Mouse (Mus musculus) MEL (cell line): ENCODE results near the gene Tnfrsf1b. TPM values are rescaled to one million over a fixed set of nuclear protein-coding genes. Genes with fewer than 3 reads are reported as not detected.

Source experiments
- DNase-seq: peaks from one replicate; pipeline ENCODE4 v3.0.0; 2011; ENCODE audit warnings: low read depth, low spot score
- H3K27ac ChIP-seq: 2 replicates; pipeline ENCODE4 v1.5.1; 2012; ENCODE audit warnings: low read depth, mild to moderate bottlenecking, control low read depth, low read length, moderate library complexity; ENCODE audit not compliant: control insufficient read depth
- H3K27me3 ChIP-seq, 2 experiments: fragments of 150-350 bp in 1 of 2; sonication (generic) in 1 of 2; 2 replicates each; pipeline ENCODE4 v1.6.1; 2012; ENCODE audit warnings: low read length in 2 of 2, mild to moderate bottlenecking in 2 of 2, improper control_type of control experiment in 1 of 2, moderate library complexity in 1 of 2; ENCODE audit not compliant: insufficient read depth in 2 of 2, control insufficient read depth in 1 of 2
- H3K36me3 ChIP-seq, 2 experiments: 2 replicates each; pipeline ENCODE4 v1.6.1; 2012 to 2014; ENCODE audit warnings: low read length in 2 of 2, improper control_type of control experiment in 1 of 2, inconsistent platforms in 1 of 2, mild to moderate bottlenecking in 1 of 2; ENCODE audit not compliant: insufficient read depth in 2 of 2, control insufficient read depth in 1 of 2
- H3K4me1 ChIP-seq, 2 experiments: fragments of 150-350 bp in 1 of 2; sonication (generic) in 1 of 2; 2 replicates each; pipeline ENCODE4 v1.6.1; 2012; ENCODE audit warnings: low read length in 2 of 2, improper control_type of control experiment in 1 of 2, mild to moderate bottlenecking in 1 of 2; ENCODE audit not compliant: insufficient read depth in 2 of 2, control insufficient read depth in 1 of 2
- H3K4me3 ChIP-seq, 2 experiments: fragments of 150-350 bp in 1 of 2; sonication (generic) in 1 of 2; 2 replicates each; pipeline ENCODE4 v1.5.1; 2012; ENCODE audit warnings: low read depth in 2 of 2, low read length in 2 of 2, mild to moderate bottlenecking in 2 of 2, moderate library complexity in 2 of 2, control low read depth in 1 of 2, improper control_type of control experiment in 1 of 2; ENCODE audit not compliant: control insufficient read depth in 1 of 2, insufficient read depth in 1 of 2
- H3K79me2 ChIP-seq: 2 replicates; pipeline ENCODE4 v1.6.1; 2012; ENCODE audit warnings: mild to moderate bottlenecking, low read length, moderate library complexity; ENCODE audit not compliant: control insufficient read depth, poor library complexity, insufficient read depth
- H3K9ac ChIP-seq: 2 replicates; pipeline ENCODE4 v1.6.1; 2012; ENCODE audit warnings: low read depth, mild to moderate bottlenecking, control low read depth, low read length, moderate library complexity; ENCODE audit not compliant: control insufficient read depth, poor library complexity, severe bottlenecking
- H3K9me3 ChIP-seq: fragments of 150-350 bp; sonication (generic); replicated peaks from 2 replicates; pipeline ENCODE4 v1.6.1; 2012; ENCODE audit warnings: mild to moderate bottlenecking, low read length, improper control_type of control experiment, moderate library complexity; ENCODE audit not compliant: insufficient read depth
- CHD1 ChIP-seq: IDR thresholded peaks from 2 replicates; pipeline ENCODE4 v1.6.1; 2012; ENCODE audit warnings: low read depth, mild to moderate bottlenecking, inconsistent platforms, low read length, improper control_type of control experiment
- CHD2 ChIP-seq: IDR thresholded peaks from 2 replicates; pipeline ENCODE4 v1.6.1; 2011; ENCODE audit warnings: low read length, improper control_type of control experiment
- CTCF ChIP-seq, 3 experiments: IDR thresholded peaks in 2 of 3; conservative IDR thresholded peaks in 1 of 3; 2 replicates each; pipeline ENCODE4 v1.5.1; 2011 to 2012; ENCODE audit warnings: low read length in 3 of 3, low read depth in 2 of 3, mild to moderate bottlenecking in 2 of 3, improper control_type of control experiment in 1 of 3, inconsistent platforms in 1 of 3, mixed read lengths in 1 of 3, moderate library complexity in 1 of 3; ENCODE audit not compliant: control insufficient read depth in 1 of 3, insufficient read depth in 1 of 3, poor library complexity in 1 of 3, severe bottlenecking in 1 of 3
- GABPA ChIP-seq: IDR thresholded peaks from 2 replicates; pipeline ENCODE4 v1.6.1; 2012; ENCODE audit warnings: low read depth, mild to moderate bottlenecking, inconsistent platforms, low read length, improper control_type of control experiment, moderate library complexity
- GATA1 ChIP-seq: IDR thresholded peaks from 2 replicates; pipeline ENCODE4 v1.6.1; 2011; ENCODE audit warnings: low read depth, low read length, improper control_type of control experiment
- HCFC1 ChIP-seq: IDR thresholded peaks from 2 replicates; pipeline ENCODE4 v1.6.1; 2012; ENCODE audit warnings: low read depth, mild to moderate bottlenecking, inconsistent platforms, low read length, improper control_type of control experiment, moderate library complexity
- MAFK ChIP-seq: IDR thresholded peaks from 2 replicates; pipeline ENCODE4 v1.6.1; 2011; ENCODE audit warnings: low read depth, mild to moderate bottlenecking, low read length, improper control_type of control experiment, borderline replicate concordance
- MAX ChIP-seq: IDR thresholded peaks from 2 replicates; pipeline ENCODE4 v1.6.1; 2011; ENCODE audit warnings: low read length, improper control_type of control experiment
- MAZ ChIP-seq: IDR thresholded peaks from 2 replicates; pipeline ENCODE4 v1.6.1; 2012; ENCODE audit warnings: low read depth, mild to moderate bottlenecking, inconsistent platforms, low read length, improper control_type of control experiment
- MXI1 ChIP-seq: IDR thresholded peaks from 2 replicates; pipeline ENCODE4 v1.6.1; 2011; ENCODE audit warnings: mild to moderate bottlenecking, low read depth, low read length, improper control_type of control experiment
- MYB ChIP-seq: IDR thresholded peaks from 2 replicates; pipeline ENCODE4 v1.6.1; 2011; ENCODE audit warnings: mild to moderate bottlenecking, low read depth, low read length, improper control_type of control experiment
- NELFE ChIP-seq: IDR thresholded peaks from 2 replicates; pipeline ENCODE4 v1.6.1; 2011; ENCODE audit warnings: low read depth, low read length, improper control_type of control experiment
- NRF1 ChIP-seq: IDR thresholded peaks from 2 replicates; pipeline ENCODE4 v1.6.1; 2014; ENCODE audit warnings: low read depth, mild to moderate bottlenecking, inconsistent platforms, low read length, improper control_type of control experiment, moderate library complexity; ENCODE audit not compliant: poor library complexity, insufficient read depth, severe bottlenecking
- POLR2A ChIP-seq, 2 experiments: IDR thresholded peaks; 2 replicates each; pipeline ENCODE4 v1.6.1; 2011 to 2012; ENCODE audit warnings: low read length in 2 of 2, mild to moderate bottlenecking in 2 of 2, control low read depth in 1 of 2, improper control_type of control experiment in 1 of 2, low read depth in 1 of 2, moderate library complexity in 1 of 2; ENCODE audit not compliant: control insufficient read depth in 1 of 2, insufficient read depth in 1 of 2, poor library complexity in 1 of 2
- POLR2AphosphoS2 ChIP-seq: IDR thresholded peaks from 2 replicates; pipeline ENCODE4 v1.6.1; 2011; ENCODE audit warnings: low read length, improper control_type of control experiment
- RAD21 ChIP-seq: IDR thresholded peaks from 2 replicates; pipeline ENCODE4 v1.6.1; 2011; ENCODE audit warnings: mild to moderate bottlenecking, low read depth, low read length, improper control_type of control experiment
- RCOR1 ChIP-seq: IDR thresholded peaks from 2 replicates; pipeline ENCODE4 v1.6.1; 2012; ENCODE audit warnings: low read depth, mild to moderate bottlenecking, inconsistent platforms, low read length, improper control_type of control experiment
- SIN3A ChIP-seq: IDR thresholded peaks from 2 replicates; pipeline ENCODE4 v1.6.1; 2012; ENCODE audit warnings: low read length, improper control_type of control experiment, inconsistent platforms
- SMC3 ChIP-seq: IDR thresholded peaks from 2 replicates; pipeline ENCODE4 v1.6.1; 2011; ENCODE audit warnings: low read depth, low read length, improper control_type of control experiment
- TBP ChIP-seq: IDR thresholded peaks from 2 replicates; pipeline ENCODE4 v1.8.0; 2011; ENCODE audit warnings: low read depth, low read length, improper control_type of control experiment
- ZNF384 ChIP-seq: IDR thresholded peaks from 2 replicates; pipeline ENCODE4 v1.6.1; 2012; ENCODE audit warnings: low read depth, mild to moderate bottlenecking, inconsistent platforms, low read length, improper control_type of control experiment
- polyA plus RNA-seq, 2 experiments: library from polyadenylated mRNA; stranded (reverse) in 1 of 2; unstranded in 1 of 2; fragments of >175 nt in 1 of 2; fragments of >200 nt in 1 of 2; gene quantifications; 2 replicates each; pipeline versions ENCODE4 v1.2.1 to v1.2.4; 2012; ENCODE audit warnings: low replicate concordance in 2 of 2, low read depth in 1 of 2; ENCODE audit not compliant: insufficient read length in 2 of 2, insufficient read depth in 1 of 2, missing spikeins in 1 of 2
- total RNA-seq: library from RNA; depleted of rRNA; stranded (reverse); fragments of 300-350 nt; gene quantifications from 2 replicates; pipeline ENCODE4 v1.2.3, GENCODE M21; 2012

Tnfrsf1b gene
- total and polyA plus RNA-seq, 3 experiments: 0.58 to 1.2 TPM; not detected in 1

- H3K27me3 ChIP-seq: no peaks in the 10 kb centered on the region; a peak in 1 of 4 replicates
- no peak overlapping the region for H3K4me3 ChIP-seq
- no peak overlapping the region for H3K9ac ChIP-seq
- no peaks in the 10 kb centered on the region for H3K79me2 ChIP-seq
- no peaks in the 10 kb centered on the region for H3K4me1 ChIP-seq
- TF ChIP-seq CHD1: no peak
- no peak for TF ChIP-seq POLR2A (IDR thresholded peaks at IDR 0.05; ENCODE audit: control insufficient read depth in 1 of 2, insufficient read depth in 1 of 2, low read depth in 1 of 2, low read length in 2 of 2, poor library complexity in 1 of 2)
- TF ChIP-seq RAD21: no peak
- TF ChIP-seq CHD2: no peak
- no peak for TF ChIP-seq HCFC1
- TF ChIP-seq ZNF384: no peak
- no peak for TF ChIP-seq MAZ
- TF ChIP-seq MYB: no peak
- TF ChIP-seq MAFK: no peak
- TF ChIP-seq NRF1: no peak
- TF ChIP-seq GABPA: no peak
- TF ChIP-seq POLR2AphosphoS2: no peak
- no peak for TF ChIP-seq SIN3A
- TF ChIP-seq MXI1: no peak
- no peak for TF ChIP-seq MAX
- TF ChIP-seq TBP: no peak
- TF ChIP-seq RCOR1: no peak
- TF ChIP-seq SMC3: no peak
- H3K36me3 ChIP-seq: no peaks in the 10 kb centered on the region
- H3K27ac ChIP-seq: no peak overlapping the region
- H3K9me3 ChIP-seq: no peaks in the 10 kb centered on the region
- no peak for DNase-seq
These were observed 18.1 kb upstream of the Tnfrsf1b start for GRCm38 (mm10) chr4:145264761-145265160.

- no peaks in the 10 kb centered on the region for H3K4me1 ChIP-seq
- TF ChIP-seq RAD21: no peak
- no peak for TF ChIP-seq MAFK
These were observed 16.9 kb upstream of the Tnfrsf1b start for GRCm38 (mm10) chr4:145263583-145263982.

GRCm38 (mm10) chr4:145260802-145261201 is 14.1 kb upstream of the Tnfrsf1b start:
- no peak for TF ChIP-seq CTCF (IDR thresholded peaks at IDR 0.05 in 2 of 3, conservative IDR thresholded peaks at IDR 0.05 in 1 of 3; ENCODE audit: control insufficient read depth in 1 of 3, insufficient read depth in 1 of 3, low read depth in 2 of 3, low read length in 3 of 3, poor library complexity in 1 of 3, severe bottlenecking in 1 of 3)
- TF ChIP-seq GABPA: no peak
- no peak for TF ChIP-seq NELFE
- TF ChIP-seq HCFC1: no peak
- TF ChIP-seq GATA1: no peak
- TF ChIP-seq, all 39 proteins: peak for 0
- no peaks in the 10 kb centered on the region; a peak in 1 of 4 replicates for H3K27me3 ChIP-seq

More at GRCm38 (mm10) chr4:145263583-145263982, 16.9 kb upstream of the Tnfrsf1b start:
- Histone ChIP-seq H3K27ac (no peak overlapping the region), H3K27me3 (no peaks in the 10 kb centered on the region; a peak in 1 of 4 replicates), H3K9ac (no peak overlapping the region), H3K9me3 (no peaks in the 10 kb centered on the region), H3K4me3 (no peak overlapping the region), H3K79me2 (no peaks in the 10 kb centered on the region), H3K36me3 (no peaks in the 10 kb centered on the region)
- no peak for DNase-seq

More at GRCm38 (mm10) chr4:145260802-145261201, 14.1 kb upstream of the Tnfrsf1b start:
- no peak overlapping the region for H3K9ac ChIP-seq
- H3K9me3 ChIP-seq: no peaks in the 10 kb centered on the region
- DNase-seq: no peak
- H3K79me2 ChIP-seq: no peaks in the 10 kb centered on the region
- H3K4me3 ChIP-seq: no peak overlapping the region
- H3K27ac ChIP-seq: no peak overlapping the region
- H3K36me3 ChIP-seq: no peaks in the 10 kb centered on the region
- H3K4me1 ChIP-seq: no peaks in the 10 kb centered on the region
